Mouse (Mus musculus) Patski (cell line): Measurements from ENCODE around the gene Gm20388. TPM values are rescaled to one million over a fixed set of nuclear protein-coding genes. Genes with fewer than 3 reads are reported as not detected.

ENCODE experiments used
- ATAC-seq: fragments of 100-300 bp; one replicate; pipeline ENCODE4 v1.8.0; 2021
- CTCF ChIA-PET: fragments of 350-600 bp; sonication (Branson Sonifier 250); formaldehyde crosslinking; loops from one replicate; lab custom pipeline; 2022; ENCODE audit warnings: inconsistent platforms; lab: Charles Lee
- POLR2A ChIA-PET: fragments of 350-600 bp; sonication (Branson Sonifier 250); formaldehyde crosslinking; loops from one replicate; lab custom pipeline; 2022; ENCODE audit warnings: antibody characterized with exemption, inconsistent platforms; lab: Charles Lee
- DNase-seq: peaks from one replicate; pipeline ENCODE4 v3.0.0-alpha.2; 2011; ENCODE audit warnings: low read depth, low spot score
- H3K27me3 ChIP-seq: fragments of 371-371 bp; one replicate; pipeline ENCODE4 v1.5.1; 2021
- CTCF ChIP-seq: fragments of 100-300 bp; IDR thresholded peaks from one replicate; pipeline ENCODE4 v1.5.1; 2021
- in situ Hi-C: fragments of 300-500 bp; cut with MboI; formaldehyde crosslinking; loops from 3 replicates; pipeline ENCODE4 v1.11.1; 2018; ENCODE audit warnings: low pct_unique_long_range_greater_than_20kb, mixed read lengths
- polyA plus RNA-seq: library from polyadenylated mRNA; unstranded; gene quantifications from one replicate; pipeline ENCODE4 v1.2.3, GENCODE M21; 2021

Gm20388 gene
- polyA plus RNA-seq, 1 experiment from 2014 or later, result 86.7 TPM

DNA sequence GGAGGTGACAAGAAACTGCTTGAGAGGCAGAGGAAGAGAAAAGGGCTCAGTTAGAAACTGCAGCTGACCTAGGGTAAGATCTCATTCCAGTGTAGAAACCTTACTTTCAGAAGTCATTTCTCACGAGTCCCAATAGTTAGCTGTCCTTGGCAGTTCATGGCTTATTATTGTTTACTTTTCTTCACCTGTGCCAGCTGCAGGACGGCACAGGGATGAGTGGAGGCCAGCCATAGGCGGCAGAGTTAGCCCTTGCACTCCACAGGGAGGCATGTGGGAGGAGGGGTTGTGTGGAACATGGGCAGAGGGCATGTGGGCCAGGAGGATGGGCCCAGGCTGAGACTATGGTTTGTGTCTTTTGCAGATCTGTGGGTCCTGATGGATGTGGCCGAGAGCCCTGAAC is 2472.4 kb downstream of the Gm20388 start:
- no peak for TF ChIP-seq CTCF
- H3K27me3 ChIP-seq, result no peaks in the 10 kb centered on the region
- ChIA-PET POLR2A (no interaction called here), CTCF (no interaction called here)
- no peak for DNase-seq
- ATAC-seq, result no peak
- in situ Hi-C loops, result no loop called here

DNA sequence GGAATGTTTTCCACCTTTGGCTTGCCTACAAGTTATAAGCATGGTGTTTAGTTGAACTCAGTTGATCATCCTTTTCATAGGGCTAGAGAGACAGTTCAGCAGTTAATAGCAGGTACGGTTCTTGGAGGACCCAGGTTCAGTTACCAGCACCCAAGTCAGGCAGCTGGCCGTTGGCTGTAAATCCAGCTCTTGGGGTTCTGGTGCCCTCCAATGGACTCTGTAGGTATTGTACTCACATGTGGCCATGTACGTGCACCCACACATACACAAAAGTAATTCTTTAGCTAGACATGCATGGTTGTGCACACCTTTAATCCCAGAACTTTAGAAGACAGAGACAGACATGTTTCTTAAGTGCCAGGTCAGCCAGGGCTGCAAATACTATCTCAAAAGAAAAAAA is 2478.7 kb downstream of the Gm20388 start:
- TF ChIP-seq CTCF, result no peak
- no peak for ATAC-seq
- DNase-seq, result no peak
- in situ Hi-C loops, result no loop called here
- POLR2A ChIA-PET, result no interaction called here
- no peaks in the 10 kb centered on the region for H3K27me3 ChIP-seq
- CTCF ChIA-PET, result interaction anchor here (1.0 to 1.1 kb wide), 2 partner anchors 8 to 12 kb away, joined by 3 read pairs; no protein-coding TSS in a partner anchor

DNA sequence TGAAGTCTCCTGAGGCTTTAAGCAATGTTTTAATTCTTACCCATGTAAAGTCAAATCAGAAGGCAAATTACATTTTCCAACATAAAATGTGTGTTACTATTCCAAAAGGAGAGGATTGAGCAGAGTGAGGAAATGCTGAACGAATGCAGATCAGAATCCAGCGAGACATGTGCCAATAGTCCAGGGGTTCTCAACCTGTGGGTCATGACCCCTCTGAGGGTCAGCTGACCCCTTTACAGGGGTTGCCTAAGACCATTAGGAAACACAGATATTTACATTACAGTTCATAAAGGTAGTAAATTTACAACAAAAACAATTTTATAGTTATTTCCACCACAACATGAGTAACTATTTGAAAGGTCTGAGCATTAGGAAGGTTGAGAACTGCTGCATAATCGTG is 2480.1 kb downstream of the Gm20388 start:
- ATAC-seq, result no peak
- ChIA-PET POLR2A (interaction anchor here (0.6 kb wide), 1 partner anchor 11 kb away, joined by 5 read pairs; no protein-coding TSS in a partner anchor), CTCF (no interaction called here)
- TF ChIP-seq CTCF, result no peak
- no peaks in the 10 kb centered on the region for H3K27me3 ChIP-seq
- in situ Hi-C loops, result no loop called here
- no peak for DNase-seq

DNA sequence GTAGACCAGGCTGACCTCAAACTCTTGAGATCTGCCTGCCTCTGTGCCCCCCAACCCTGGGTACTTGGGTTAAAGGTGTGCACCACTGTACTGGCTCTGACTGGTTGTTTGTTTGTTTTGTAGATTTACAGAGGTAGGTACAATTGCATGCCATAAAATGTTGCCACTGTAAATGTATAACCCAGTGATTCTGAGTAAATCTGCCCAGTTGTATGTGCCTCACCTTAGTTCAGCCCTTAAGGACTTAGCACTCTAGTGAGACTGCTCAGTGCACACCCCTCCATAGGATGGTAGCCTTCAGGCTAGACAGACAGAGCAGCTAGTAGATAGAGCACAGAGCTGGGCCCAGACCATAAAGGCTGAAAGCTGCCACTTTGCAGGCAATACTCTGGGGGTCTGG is 2483.1 kb downstream of the Gm20388 start:
- DNase-seq (no peak), ATAC-seq (no peak)
- no peaks in the 10 kb centered on the region for H3K27me3 ChIP-seq
- ChIA-PET POLR2A (no interaction called here), CTCF (interaction anchor here (1.2 kb wide), 1 partner anchor 10 kb away, joined by 4 read pairs; no protein-coding TSS in a partner anchor)
- no peak for TF ChIP-seq CTCF
- in situ Hi-C loops, result no loop called here

DNA sequence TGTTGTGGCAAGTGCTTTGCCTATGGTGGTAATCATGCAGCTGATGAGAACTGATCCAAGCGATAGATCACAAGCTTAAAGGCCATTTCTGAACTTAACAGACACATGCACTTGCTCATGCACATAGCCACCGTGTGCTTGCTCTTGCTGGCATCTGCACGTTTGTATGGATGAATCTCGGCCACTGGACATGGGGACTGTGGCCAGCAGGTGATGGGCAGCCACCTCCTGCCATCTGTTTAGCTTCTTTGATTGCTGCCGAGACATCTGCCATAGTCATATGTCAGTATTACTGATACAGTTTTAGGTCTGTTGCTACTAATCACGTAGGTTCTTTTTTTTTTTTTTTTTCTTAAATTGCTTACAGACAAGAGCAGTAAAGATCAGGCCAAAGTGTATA is 2484.7 kb downstream of the Gm20388 start:
- ChIA-PET POLR2A (interaction anchor here (0.7 kb wide), 1 partner anchor 92 kb away, joined by 4 read pairs; no protein-coding TSS in a partner anchor), CTCF (no interaction called here)
- DNase-seq, result no peak
- no peak for TF ChIP-seq CTCF
- no peak for ATAC-seq
- in situ Hi-C loops, result no loop called here
- H3K27me3 ChIP-seq, result no peaks in the 10 kb centered on the region

DNA sequence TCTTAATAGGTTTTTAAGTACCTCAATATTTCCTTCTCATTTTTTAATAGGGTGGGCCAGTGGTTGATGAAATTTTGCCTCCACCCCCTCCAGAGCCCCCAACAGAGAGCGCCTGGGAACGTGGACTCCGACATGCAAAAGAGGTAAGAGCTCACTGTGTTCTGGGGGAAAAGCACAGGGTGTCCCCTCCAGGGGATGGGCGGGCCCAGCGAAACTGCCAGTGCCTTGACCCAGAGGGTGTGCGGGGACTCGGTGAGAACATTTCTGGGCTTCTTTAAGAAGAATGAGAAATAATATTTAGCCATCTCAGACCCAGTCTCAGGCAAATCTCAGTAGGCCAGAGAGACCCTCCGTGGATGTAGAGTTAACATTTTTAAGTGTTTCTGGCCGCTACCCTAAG is 2487.5 kb downstream of the Gm20388 start:
- no peak for DNase-seq
- TF ChIP-seq CTCF, result no peak
- in situ Hi-C loops, result no loop called here
- ChIA-PET CTCF (interaction anchor here (0.9 kb wide), 1 partner anchor 9 kb away, joined by 3 read pairs; no protein-coding TSS in a partner anchor), POLR2A (interaction anchor here (1.3 kb wide), 1 partner anchor 55 kb away, joined by 3 read pairs; no protein-coding TSS in a partner anchor)
- no peak for ATAC-seq
- H3K27me3 ChIP-seq, result no peaks in the 10 kb centered on the region

DNA sequence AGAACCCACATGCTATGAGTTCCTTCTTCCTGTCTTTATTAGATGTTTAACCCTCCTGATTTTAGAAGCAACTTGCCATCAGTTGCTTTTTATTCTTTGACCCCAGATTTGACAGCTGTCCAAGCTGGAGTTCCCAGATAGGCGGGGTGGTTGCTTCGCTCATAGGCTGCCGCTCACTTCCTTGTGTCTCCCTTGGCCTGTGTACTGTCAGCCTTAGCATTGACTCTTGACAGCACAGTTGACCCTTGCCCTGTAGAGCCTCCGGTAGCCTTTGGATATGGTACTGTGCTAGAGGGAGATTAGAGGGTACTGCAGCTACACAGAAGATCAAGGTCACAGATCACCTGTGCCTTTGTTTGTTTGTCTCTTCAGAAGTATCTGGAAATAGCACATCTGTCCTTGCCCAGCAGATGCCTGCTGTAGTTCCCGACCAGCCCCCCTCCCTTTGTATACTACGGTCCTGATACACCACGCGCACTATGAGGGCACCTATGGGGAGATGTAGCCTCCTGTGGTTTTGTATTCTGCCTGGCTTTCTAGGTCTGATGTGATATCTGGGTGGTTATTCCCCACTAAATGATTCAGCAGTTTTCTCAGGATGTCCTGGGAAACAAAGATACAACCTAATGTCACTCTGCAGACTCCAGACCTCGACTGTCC is 2494.6 kb downstream of the Gm20388 start:
- DNase-seq (no peak), ATAC-seq (no peak)
- in situ Hi-C loops, result no loop called here
- CTCF ChIA-PET, result no interaction called here
- TF ChIP-seq CTCF, result no peak
- POLR2A ChIA-PET, result interaction anchor here (0.8 kb wide), 1 partner anchor 12 kb away, joined by 3 read pairs; no protein-coding TSS in a partner anchor
- H3K27me3 ChIP-seq, result no peaks in the 10 kb centered on the region

DNA sequence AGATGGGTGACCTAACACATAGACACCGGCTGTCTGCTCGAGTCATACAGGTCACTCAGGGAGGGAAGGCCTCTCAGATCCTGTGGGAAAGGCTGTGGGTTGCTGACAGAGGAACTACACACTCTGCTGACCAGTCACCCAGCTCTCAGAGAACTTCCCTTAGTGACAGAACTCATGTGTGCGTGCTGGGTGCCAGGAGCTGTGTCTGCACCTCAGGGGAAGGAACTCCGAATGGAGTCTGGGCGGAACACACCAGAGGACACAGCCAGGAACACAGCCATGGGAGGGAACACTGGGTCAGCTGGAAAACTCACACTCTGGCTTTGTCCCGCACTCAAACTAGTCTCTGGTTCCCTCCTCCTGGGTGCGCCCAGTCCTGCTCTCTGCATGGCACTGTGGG is 2497.0 kb downstream of the Gm20388 start:
- ATAC-seq, result no peak
- TF ChIP-seq CTCF, result no peak
- in situ Hi-C loops, result no loop called here
- ChIA-PET POLR2A (no interaction called here), CTCF (no interaction called here)
- DNase-seq, result no peak
- H3K27me3 ChIP-seq, result no peaks in the 10 kb centered on the region

DNA sequence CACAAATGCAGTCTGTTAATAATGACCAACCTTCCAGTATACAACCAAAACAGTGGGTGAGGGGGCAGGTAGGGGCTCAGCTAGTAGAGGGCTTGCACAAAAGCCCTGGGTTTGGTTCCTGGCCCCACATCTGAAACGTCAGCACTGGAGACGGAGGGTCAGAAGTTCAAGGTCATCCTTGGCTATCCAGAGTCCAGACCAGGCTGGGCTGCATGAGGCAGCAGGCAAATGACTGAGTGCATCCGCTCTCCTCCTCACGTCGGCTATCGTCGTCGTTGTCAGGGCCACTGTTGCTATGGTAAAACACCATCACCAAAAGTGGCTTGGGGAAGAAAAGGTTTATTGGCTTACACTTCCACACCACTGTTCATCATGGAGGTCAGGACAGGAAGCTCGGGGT is 2503.7 kb downstream of the Gm20388 start:
- no peaks in the 10 kb centered on the region for H3K27me3 ChIP-seq
- no peak for DNase-seq
- in situ Hi-C loops, result no loop called here
- ATAC-seq, result no peak
- POLR2A ChIA-PET, result no interaction called here
- TF ChIP-seq CTCF, result no peak
- CTCF ChIA-PET, result no interaction called here

DNA sequence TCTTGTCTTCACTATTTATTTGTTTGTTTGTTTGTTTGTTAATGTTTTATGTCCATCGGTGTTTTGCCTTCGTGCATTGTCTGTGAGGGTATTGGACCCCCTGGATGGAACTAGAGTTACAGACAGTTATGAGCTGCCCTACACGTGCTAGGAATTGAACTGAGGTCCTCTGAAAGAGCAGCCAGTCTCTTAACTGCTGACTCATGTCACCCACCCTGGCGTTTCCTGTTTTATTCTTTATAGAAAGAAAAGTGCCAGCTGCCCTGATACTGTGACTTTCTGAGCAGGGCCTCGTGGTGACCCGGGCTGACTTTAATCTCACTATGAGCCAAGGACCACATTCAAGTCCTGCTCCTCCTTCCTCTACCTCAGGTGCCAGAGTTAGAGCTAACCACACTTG is 2504.9 kb downstream of the Gm20388 start:
- CTCF ChIA-PET, result no interaction called here
- H3K27me3 ChIP-seq, result no peaks in the 10 kb centered on the region
- ATAC-seq (no peak), DNase-seq (no peak)
- in situ Hi-C loops, result no loop called here
- POLR2A ChIA-PET, result no interaction called here
- no peak for TF ChIP-seq CTCF

DNA sequence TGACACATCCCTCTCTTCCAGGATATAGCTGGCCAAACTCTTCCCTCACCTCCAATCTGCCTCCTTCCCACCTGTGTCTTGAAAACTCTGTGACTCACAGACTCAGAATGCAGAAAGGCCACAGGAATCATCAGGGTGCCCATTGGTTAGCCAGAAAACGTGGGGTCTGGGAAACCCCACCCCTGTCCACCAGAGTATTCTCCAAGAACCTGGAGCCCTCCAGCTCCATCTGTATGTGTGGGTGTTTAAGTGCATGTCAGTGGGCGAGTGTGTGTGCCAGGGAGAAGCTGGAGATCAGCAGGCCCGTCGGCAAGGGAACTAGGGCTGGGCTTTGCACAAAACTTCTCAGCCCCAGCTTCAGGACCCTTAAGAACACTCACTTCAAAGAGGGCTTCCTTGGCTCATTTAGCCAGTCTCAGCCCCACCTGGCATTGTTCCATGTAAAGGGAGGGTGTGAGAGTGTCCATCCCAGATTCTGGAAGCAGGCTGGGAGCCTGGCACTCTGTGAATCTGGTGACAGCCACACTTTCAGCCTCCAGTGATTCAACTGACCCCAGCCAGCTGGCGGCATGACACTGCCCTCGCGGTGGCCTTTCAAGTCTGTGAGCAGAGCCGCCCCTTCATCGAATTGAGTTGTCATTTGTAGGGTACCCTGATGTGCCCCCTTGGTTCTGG is 2509.4 kb downstream of the Gm20388 start:
- ATAC-seq (no peak), DNase-seq (no peak)
- ChIA-PET CTCF (no interaction called here), POLR2A (no interaction called here)
- H3K27me3 ChIP-seq, result no peaks in the 10 kb centered on the region
- in situ Hi-C loops, result no loop called here
- TF ChIP-seq CTCF, result no peak
